Comparison of ENCODE assay signal across 8 mouse cellular contexts in the genomic region with DNA sequence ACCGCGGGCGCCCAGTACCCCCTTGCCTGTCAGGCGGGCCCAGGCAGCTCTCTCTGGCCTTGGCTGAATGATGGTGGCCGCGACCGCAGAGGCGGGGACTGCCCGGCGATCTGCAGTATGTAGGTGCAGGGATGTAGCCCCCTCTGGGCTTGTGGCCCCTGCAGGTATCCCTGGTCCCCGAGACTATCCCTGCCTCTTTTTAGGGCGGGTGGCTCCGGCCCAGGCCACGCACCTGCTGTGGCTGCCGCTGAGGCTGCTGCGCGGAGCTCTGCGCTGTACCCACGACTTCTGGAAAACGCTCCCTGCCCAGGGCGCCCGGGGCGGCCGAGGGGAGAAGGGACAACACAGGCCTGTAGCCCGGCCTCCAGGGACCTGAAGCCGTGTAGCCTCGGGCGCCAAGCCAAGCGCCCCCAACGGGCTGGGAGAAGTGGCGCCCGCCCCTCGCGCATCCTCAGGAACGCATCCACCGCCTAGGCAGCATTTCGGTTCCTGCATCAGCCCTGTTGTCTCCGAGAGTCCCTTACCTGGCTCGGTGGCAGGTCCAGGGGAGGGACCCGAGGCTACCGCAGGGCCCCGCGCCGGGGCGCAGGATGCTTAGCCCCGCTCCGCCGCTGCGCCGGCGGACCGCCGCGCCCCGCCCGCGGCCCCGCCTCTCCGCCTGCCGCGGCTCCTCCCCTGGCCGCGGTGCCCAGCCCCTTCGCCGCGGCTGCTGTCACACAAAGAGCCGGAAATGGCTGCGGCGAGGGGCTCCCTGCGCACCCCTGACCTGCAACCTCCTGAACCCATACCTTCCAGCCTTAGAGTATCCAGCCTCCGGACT. TPM values are rescaled to one million over a fixed set of nuclear protein-coding genes. Genes with fewer than 3 reads are reported as not detected.
DNase-seq lines count a peak whose midpoint lies in the region; ATAC-seq lines count a peak whose summit lies in the region.

No protein-coding gene starts in this region.

- ATAC-seq in intestine, embryonic 14.5 days (replicated peaks; ENCODE audit: low FRiP score, low TSS enrichment, low read depth): peak; percentile 91
- ATAC-seq in limb, embryonic 12.5 days (ENCODE audit: insufficient number of reproducible peaks, insufficient read depth, low FRiP score, low TSS enrichment, low read depth): peak; percentile 75
- ATAC-seq in midbrain, embryonic 13.5 days: peak; percentile 82

- intact Hi-C loops in gastrocnemius, postnatal 36 days (cut with DNase I): no loop called here

- no peaks in the 10 kb centered on the region for H3K9me3 ChIP-seq in intestine, embryonic 14.5 days (ENCODE audit: control insufficient read depth, low read length)
- H3K9me3 ChIP-seq in limb, embryonic 12.5 days: no peaks in the 10 kb centered on the region
- no peaks in the 10 kb centered on the region for H3K9me3 ChIP-seq in midbrain, embryonic 13.5 days

- 2% methylated on average over 70 of the region's 71 CpGs for WGBS in intestine, embryonic 14.5 days
- under 1% methylated on average over 70 of the region's 71 CpGs for WGBS in limb, embryonic 12.5 days
- under 1% methylated on average over 61 of the region's 71 CpGs for WGBS in midbrain, embryonic 13.5 days

- H3K36me3 ChIP-seq in intestine, embryonic 14.5 days (ENCODE audit: control insufficient read depth, insufficient read depth, low read length): no peaks in the 10 kb centered on the region
- no peaks in the 10 kb centered on the region for H3K36me3 ChIP-seq in limb, embryonic 12.5 days
- peaks cover 9% of the 10 kb centered on the region; the same call in 1 of the 2 replicates for H3K36me3 ChIP-seq in midbrain, embryonic 13.5 days

- H3K4me3 ChIP-seq in intestine, embryonic 14.5 days (ENCODE audit: low read depth, low read length): peak overlapping the region; percentile 55
- H3K4me3 ChIP-seq in limb, embryonic 12.5 days (replicated peaks): peak overlapping the region; percentile 77
- H3K4me3 ChIP-seq in midbrain, embryonic 13.5 days (replicated peaks): peak overlapping the region; percentile 77

- H3K9ac ChIP-seq in intestine, embryonic 14.5 days (ENCODE audit: low read length): peak overlapping the region; percentile 52
- H3K9ac ChIP-seq in limb, embryonic 12.5 days (replicated peaks): peak overlapping the region; percentile 77
- peak overlapping the region; percentile 92 for H3K9ac ChIP-seq in midbrain, embryonic 13.5 days (replicated peaks)

- no peak overlapping the region for H3K27ac ChIP-seq in intestine, embryonic 14.5 days (ENCODE audit: low read depth)
- H3K27ac ChIP-seq in limb, embryonic 12.5 days: 0 out of 2 replicates have a peak overlapping the region, but pooled peaks have one; percentile 9
- peak overlapping the region; percentile 93 for H3K27ac ChIP-seq in midbrain, embryonic 13.5 days

- H3K4me2 ChIP-seq in intestine, embryonic 14.5 days (ENCODE audit: low read length): peak overlapping the region; percentile 98
- peak overlapping the region; percentile 96 for H3K4me2 ChIP-seq in limb, embryonic 12.5 days
- H3K4me2 ChIP-seq in midbrain, embryonic 13.5 days (replicated peaks): peak overlapping the region; percentile 88

- no peaks in the 10 kb centered on the region for H3K27me3 ChIP-seq in intestine, embryonic 14.5 days (replicated peaks; ENCODE audit: control insufficient read depth, insufficient read depth, low read length)
- H3K27me3 ChIP-seq in limb, embryonic 12.5 days: peaks cover 6% of the 10 kb centered on the region; the same call in 1 of the 2 replicates
- no peaks in the 10 kb centered on the region for H3K27me3 ChIP-seq in midbrain, embryonic 13.5 days

- DNase-seq in gastrocnemius, postnatal 10 days: peak; percentile 24
- DNase-seq in gastrocnemius, postnatal 36 days: no peak
- DNase-seq in cerebellum, adult 8-10 months: peak; percentile 69
- DNase-seq in forelimb bud, embryonic 11.5 days (ENCODE audit: low read depth, low spot score): peak; percentile 33
- DNase-seq in intestine, embryonic 14.5 days (ENCODE audit: low spot score): peak; percentile 76
- DNase-seq in spleen, postnatal 4 days (ENCODE audit: low spot score in 2 of 2): peak; percentile 57 to 85

- H3K4me1 ChIP-seq in intestine, embryonic 14.5 days (replicated peaks; ENCODE audit: control insufficient read depth, insufficient read depth, low read length): 0 out of 2 replicates have a peak, but pooled peaks cover 7% of the 10 kb centered on the region
- peaks cover 44% of the 10 kb centered on the region for H3K4me1 ChIP-seq in limb, embryonic 12.5 days (replicated peaks)
- H3K4me1 ChIP-seq in midbrain, embryonic 13.5 days (replicated peaks): peaks cover 37% of the 10 kb centered on the region

RNA-seq across cellular contexts. Expression of a gene that starts 0.7 kb away (rescaled TPM):
- 1 to 10 TPM in 1 of 2 experiments, under 1 TPM in 1; 0.87 to 4.3 TPM for total RNA-seq in gastrocnemius, postnatal 10 days (2021)
- 1 to 10 TPM; 1.5 to 1.7 TPM for total RNA-seq in gastrocnemius, postnatal 36 days (2021)
- polyA plus RNA-seq in intestine, embryonic 14.5 days (2014; fragmentation: Nextera tagmentation; extraction: Ambion mirVana): 13.4 and 15.0 TPM in 2 replicates
- polyA plus RNA-seq in limb, embryonic 12.5 days (2016; fragmentation: Nextera tagmentation; extraction: Ambion mirVana): 18.3 and 19.9 TPM in 2 replicates
- 75.5 and 80.8 TPM in 2 replicates for polyA plus RNA-seq in midbrain, embryonic 13.5 days (2015; fragmentation: Nextera tagmentation; extraction: Ambion mirVana)

Comparison
In these comparisons a context has a peak if more than half of its experiments do, and no peak if none do; other contexts are left out.
1. DNase-seq: peak in gastrocnemius, postnatal 10 days (single experiment), cerebellum, adult 8-10 months (single experiment), forelimb bud, embryonic 11.5 days (single experiment), intestine, embryonic 14.5 days (single experiment) and spleen, postnatal 4 days (2 of 2); none in gastrocnemius, postnatal 36 days (0 of 2).
2. Peak in every context shown above with its lines, with median percentiles within 50 percentile points of each other: ATAC-seq, H3K4me2 ChIP-seq, H3K4me3 ChIP-seq and H3K9ac ChIP-seq.